Mouse (Mus musculus) spleen, adult 2 months (tissue): ENCODE results near the gene Acsm5.

Experiments used
- CTCF ChIP-seq: fragments of 200-500 bp; IDR thresholded peaks from 2 replicates; pipeline ENCODE4 v1.5.1; 2011; ENCODE audit warnings: mild to moderate bottlenecking, inconsistent platforms; ENCODE audit not compliant: insufficient read depth, insufficient read length, insufficient replicate concordance; ENCODE audit errors: extremely low read depth
- POLR2A ChIP-seq: fragments of 200-500 bp; IDR thresholded peaks from 2 replicates; pipeline ENCODE4 v1.6.1; 2011; ENCODE audit warnings: low read depth, low read length, inconsistent platforms

- no peak for TF ChIP-seq POLR2A
- no peak for TF ChIP-seq CTCF
Observed at GRCm38 (mm10) chr7:119521816-119522215, 2.6 kb downstream of the Acsm5 start.
